Mouse (Mus musculus) left cerebral cortex, postnatal 14 days (tissue): Measurements from ENCODE around the gene Egln3. TPM values are rescaled to one million over a fixed set of nuclear protein-coding genes. Genes with fewer than 3 reads are reported as not detected.

Experiments used
- DNase-seq, 2 experiments: peaks; one replicate each; pipeline ENCODE4 v3.0.0; 2021 to 2022; ENCODE audit warnings: low spot score in 2 of 2, mixed read lengths in 1 of 2
- intact Hi-C: fragments of 180-260 bp; cut with DNase I; formaldehyde crosslinking; loops from one replicate; pipeline ENCODE4 v1.15.1; 2025
- total RNA-seq, 2 experiments: library from RNA; stranded (reverse); gene quantifications; 2 replicates each; pipeline ENCODE4 v1.2.3; 2021

The Egln3 gene
- total RNA-seq, 2 experiments from 2014 or later, result 11.3 to 11.4 TPM

- intact Hi-C loops, result no loop called here
- no peak for DNase-seq
Observed at GRCm38 (mm10) chr12:54168786-54169185, 34.9 kb downstream of the Egln3 start.

- no peak for DNase-seq
- intact Hi-C loops, result no loop called here
Observed at GRCm38 (mm10) chr12:54167737-54168136, 35.9 kb downstream of the Egln3 start.

GRCm38 (mm10) chr12:54164724-54165050 lies 39.0 kb downstream of the Egln3 start:
- intact Hi-C loops, result no loop called here
- DNase-seq, result no peak

GRCm38 (mm10) chr12:54164040-54164723 lies 39.5 kb downstream of the Egln3 start:
- no peak for DNase-seq
- intact Hi-C loops, result no loop called here

- intact Hi-C loops, result no loop called here
- no peak for DNase-seq
Observed at GRCm38 (mm10) chr12:54163166-54163565, 40.5 kb downstream of the Egln3 start.

GRCm38 (mm10) chr12:54162637-54163131 lies 41.0 kb downstream of the Egln3 start:
- intact Hi-C loops, result no loop called here
- DNase-seq, result no peak

GRCm38 (mm10) chr12:54161468-54162202 lies 42.0 kb downstream of the Egln3 start:
- intact Hi-C loops, result no loop called here
- DNase-seq, result no peak

- DNase-seq, result no peak
- intact Hi-C loops, result no loop called here
Observed at GRCm38 (mm10) chr12:54160279-54160678, 43.4 kb downstream of the Egln3 start.

- intact Hi-C loops, result no loop called here
Observed at GRCm38 (mm10) chr12:54154771-54155170, 48.9 kb downstream of the Egln3 start.

GRCm38 (mm10) chr12:54146943-54147556 lies 56.6 kb downstream of the Egln3 start:
- intact Hi-C loops, result no loop called here
- DNase-seq, result no peak

More at GRCm38 (mm10) chr12:54154771-54155170, 48.9 kb downstream of the Egln3 start:
- DNase-seq, result no peak
